Mouse (Mus musculus) layer of hippocampus, adult 11-12 months (tissue): ENCODE data around the gene Tbc1d13.
A peak's percentile ranks its signal among the peaks of the same experiment; 100 is the strongest.
"Not testable (repeated sequence)": the region's sequence is repeated elsewhere in the genome, so short reads cannot be mapped to it uniquely, and the experiment has no call there.

Experiments
- DNase-seq: peaks from one replicate; pipeline ENCODE4 v3.0.0; 2022; ENCODE audit warnings: low spot score

Gene Tbc1d13

GRCm38 (mm10) chr2:30130156-30130555, 3.4 kb upstream of the Tbc1d13 start:
- DNase-seq, result no peak

- not testable (repeated sequence) for DNase-seq
Measured at GRCm38 (mm10) chr2:30131240-30131639, 2.3 kb upstream of the Tbc1d13 start.

GRCm38 (mm10) chr2:30132801-30133612, 539 bp upstream of the Tbc1d13 start:
- no peak for DNase-seq

- DNase-seq, result no peak
Measured at GRCm38 (mm10) chr2:30134378-30134711, 799 bp downstream of the Tbc1d13 start.

- no peak for DNase-seq
Measured at GRCm38 (mm10) chr2:30134928-30135620, 1.5 kb downstream of the Tbc1d13 start.

- DNase-seq, result no peak
Measured at GRCm38 (mm10) chr2:30136458-30136857, 2.9 kb downstream of the Tbc1d13 start.

- DNase-seq, result not testable (repeated sequence)
Measured at GRCm38 (mm10) chr2:30140021-30140420, 6.5 kb downstream of the Tbc1d13 start.

- no peak for DNase-seq
Measured at GRCm38 (mm10) chr2:30144436-30144835, 10.9 kb downstream of the Tbc1d13 start.

- no peak for DNase-seq
Measured at GRCm38 (mm10) chr2:30147466-30147865, 13.9 kb downstream of the Tbc1d13 start.

GRCm38 (mm10) chr2:30151840-30152239, 18.3 kb downstream of the Tbc1d13 start:
- no peak for DNase-seq

GRCm38 (mm10) chr2:30152616-30153015, 19.1 kb downstream of the Tbc1d13 start:
- no peak for DNase-seq

- DNase-seq, result not testable (repeated sequence)
Measured at GRCm38 (mm10) chr2:30159871-30160270, 26.3 kb downstream of the Tbc1d13 start.

- no peak for DNase-seq
Measured at GRCm38 (mm10) chr2:30161809-30162208, 28.3 kb downstream of the Tbc1d13 start.

GRCm38 (mm10) chr2:30164340-30164932, 30.9 kb downstream of the Tbc1d13 start:
- DNase-seq, result no peak

GRCm38 (mm10) chr2:30166677-30167076, 33.1 kb downstream of the Tbc1d13 start:
- DNase-seq, result no peak

GRCm38 (mm10) chr2:30171371-30171996, 37.9 kb downstream of the Tbc1d13 start, which contains the start of gene Endog:
Endog (plus strand) TSS chr2:30171493.
- peak; percentile 90 for DNase-seq

GRCm38 (mm10) chr2:30171997-30172382, 38.4 kb downstream of the Tbc1d13 start:
- no peak for DNase-seq

GRCm38 (mm10) chr2:30173541-30174240, 40.1 kb downstream of the Tbc1d13 start:
- no peak for DNase-seq

- no peak for DNase-seq
Measured at GRCm38 (mm10) chr2:30175897-30176296, 42.4 kb downstream of the Tbc1d13 start.

GRCm38 (mm10) chr2:30176561-30176960, 43.0 kb downstream of the Tbc1d13 start:
- no peak for DNase-seq

- peak; percentile 96 for DNase-seq
Measured at GRCm38 (mm10) chr2:30177700-30178675, 44.4 kb downstream of the Tbc1d13 start, which contains the start of gene Spout1. Spout1 (minus strand) TSS chr2:30178459.
